In genomic region chr15:95789562-95790528, GRCm38 (mm10) we compare ENCODE assay signal across 8 mouse cellular contexts. TPM values are rescaled to one million over a fixed set of nuclear protein-coding genes. Genes with fewer than 3 reads are reported as not detected.
A peak's percentile ranks its signal among the peaks of the same experiment; 100 is the strongest.
DNase-seq lines count a peak whose midpoint lies in the region; ATAC-seq and TF ChIP-seq lines count a peak whose summit lies in the region.

No protein-coding gene starts in this region.

- peak overlapping the region; percentile 12 for H3K27ac ChIP-seq in CH12.LX (ENCODE audit: insufficient read depth, low read depth)
- H3K27ac ChIP-seq in cortical plate, adult 2 months (ENCODE audit: insufficient read depth, low read length): peak overlapping the region; percentile 72
- peak overlapping the region; percentile 78 for H3K27ac ChIP-seq in hindbrain, embryonic 12.5 days
- no peak overlapping the region for H3K27ac ChIP-seq in neural tube, embryonic 12.5 days

- in situ Hi-C loops in CH12.LX (cut with MboI; ENCODE audit: low pct_ligation_motif_present, low pct_unique_long_range_greater_than_20kb, low sequenced_read_pairs): no loop called here

- WGBS in hindbrain, embryonic 12.5 days: 11% methylated on average over 32 of the region's 32 CpGs
- 13% methylated on average over 32 of the region's 32 CpGs for WGBS in neural tube, embryonic 12.5 days

- peak; percentile 73 for ATAC-seq in hindbrain, embryonic 12.5 days (ENCODE audit: low FRiP score)
- peak; percentile 68 for ATAC-seq in neural tube, embryonic 12.5 days (ENCODE audit: low FRiP score, low read depth)

- H3K9me3 ChIP-seq in CH12.LX (replicated peaks; ENCODE audit: low read length): peaks cover 4% of the 10 kb centered on the region
- H3K9me3 ChIP-seq in hindbrain, embryonic 12.5 days (replicated peaks): no peaks in the 10 kb centered on the region
- H3K9me3 ChIP-seq in neural tube, embryonic 12.5 days: no peaks in the 10 kb centered on the region

- dilution Hi-C loops in CH12.LX (cut with MboI; ENCODE audit: extremely low pct_ligation_motif_present, extremely low pct_unique_long_range_greater_than_20kb, low sequenced_read_pairs): no loop called here

- peak overlapping the region; percentile 54 to 91 (median 66) for H3K4me3 ChIP-seq in CH12.LX (replicated peaks in 1 of 3; ENCODE audit: low read depth in 2 of 3, low read length in 2 of 3, poor library complexity in 1 of 3)
- peak overlapping the region; percentile 50 for H3K4me3 ChIP-seq in cortical plate, adult 2 months (ENCODE audit: insufficient read depth, low read length)
- peak overlapping the region; percentile 57 for H3K4me3 ChIP-seq in hindbrain, embryonic 12.5 days
- H3K4me3 ChIP-seq in neural tube, embryonic 12.5 days: peak overlapping the region; percentile 60

- peaks cover 8 to 37% of the 10 kb centered on the region in 2 experiments for H3K4me1 ChIP-seq in CH12.LX (ENCODE audit: control insufficient read depth in 1 of 2, insufficient read depth in 2 of 2)
- peaks cover 4% of the 10 kb centered on the region; the same call in 1 of the 2 replicates for H3K4me1 ChIP-seq in cortical plate, adult 2 months (ENCODE audit: control insufficient read depth, insufficient read depth, low read length)
- H3K4me1 ChIP-seq in hindbrain, embryonic 12.5 days: peaks cover 25% of the 10 kb centered on the region
- peaks cover 10% of the 10 kb centered on the region; the same call in 1 of the 2 replicates for H3K4me1 ChIP-seq in neural tube, embryonic 12.5 days

- no peak for TF ChIP-seq EP300 in CH12.LX (IDR thresholded peaks at IDR 0.05; ENCODE audit: low read length)

- peaks cover 30% of the 10 kb centered on the region for H3K79me2 ChIP-seq in CH12.LX (replicated peaks; ENCODE audit: control insufficient read depth, extremely low read depth, insufficient read depth, poor library complexity, severe bottlenecking)

- H3K9ac ChIP-seq in CH12.LX (ENCODE audit: insufficient read depth, low read depth): peak overlapping the region; percentile 46
- peak overlapping the region; percentile 83 for H3K9ac ChIP-seq in hindbrain, embryonic 12.5 days
- H3K9ac ChIP-seq in neural tube, embryonic 12.5 days: peak overlapping the region; percentile 75

- H3K27me3 ChIP-seq in CH12.LX (replicated peaks): no peaks in the 10 kb centered on the region
- peaks cover 6% of the 10 kb centered on the region; the same call in 1 of the 2 replicates for H3K27me3 ChIP-seq in hindbrain, embryonic 12.5 days
- H3K27me3 ChIP-seq in neural tube, embryonic 12.5 days (replicated peaks): no peaks in the 10 kb centered on the region

- peak overlapping the region; percentile 68 for H3K4me2 ChIP-seq in CH12.LX (ENCODE audit: insufficient read depth, low read depth, poor library complexity, severe bottlenecking)
- peak overlapping the region; percentile 68 for H3K4me2 ChIP-seq in hindbrain, embryonic 12.5 days (replicated peaks)
- peak overlapping the region; percentile 76 for H3K4me2 ChIP-seq in neural tube, embryonic 12.5 days (replicated peaks)

- TF ChIP-seq POLR2A in CH12.LX (IDR thresholded peaks at IDR 0.05; ENCODE audit: low read depth, low read length): no peak
- no peak for TF ChIP-seq POLR2A in cortical plate, adult 2 months (IDR thresholded peaks at IDR 0.05; ENCODE audit: extremely low read depth, insufficient read depth, low read length)

- no peak; a peak in 1 of 4 replicates for TF ChIP-seq CTCF in CH12.LX (conservative IDR thresholded peaks at IDR 0.05 in 1 of 2, IDR thresholded peaks at IDR 0.05 in 1 of 2; ENCODE audit: low read depth in 2 of 2, low read length in 2 of 2)
- TF ChIP-seq CTCF in cortical plate, adult 2 months (IDR thresholded peaks at IDR 0.05; ENCODE audit: extremely low read depth, insufficient read depth, low read length): no peak

- peaks cover 0 to 15% of the 10 kb centered on the region in 2 experiments for H3K36me3 ChIP-seq in CH12.LX (replicated peaks in 1 of 2; ENCODE audit: control insufficient read depth in 1 of 2, insufficient read depth in 1 of 2, low read length in 1 of 2)
- H3K36me3 ChIP-seq in hindbrain, embryonic 12.5 days: no peaks in the 10 kb centered on the region
- no peaks in the 10 kb centered on the region for H3K36me3 ChIP-seq in neural tube, embryonic 12.5 days

- no peak for TF ChIP-seq RAD21 in CH12.LX (IDR thresholded peaks at IDR 0.05; ENCODE audit: low read depth, low read length)

- DNase-seq in gastrocnemius, postnatal 25 days: peak; percentile 15
- DNase-seq in gastrocnemius, adult 18-20 months (ENCODE audit: low spot score): no peak
- DNase-seq in CH12.LX (ENCODE audit: extremely low read depth) (peak; percentile 27), liver (peak; percentile 23)
- DNase-seq in B cell, adult 2 months: no peak

TF ChIP-seq in CH12.LX, 34 proteins besides CTCF, POLR2A, EP300 and RAD21:
- TF ChIP-seq TCF12 (IDR thresholded peaks at IDR 0.05; ENCODE audit: low read depth, low read length) (no peak), CHD1 (IDR thresholded peaks at IDR 0.05; ENCODE audit: low read depth, low read length) (no peak), MAFK (IDR thresholded peaks at IDR 0.05; ENCODE audit: insufficient replicate concordance, low read length) (no peak), IRF4 (IDR thresholded peaks at IDR 0.05; ENCODE audit: low read depth, low read length) (0 out of 2 replicates have a peak, but pooled peaks have one; percentile 16), TBP (conservative IDR thresholded peaks at IDR 0.05; ENCODE audit: low read depth, low read length) (0 out of 2 replicates have a peak, but pooled peaks have one; percentile 1), MEF2A (IDR thresholded peaks at IDR 0.05; ENCODE audit: borderline replicate concordance, low read depth, low read length) (no peak), ZKSCAN1 (IDR thresholded peaks at IDR 0.05; ENCODE audit: borderline replicate concordance, low read depth, low read length) (no peak), ZC3H11A (IDR thresholded peaks at IDR 0.05; ENCODE audit: low read depth, low read length) (no peak), SIN3A (IDR thresholded peaks at IDR 0.05; ENCODE audit: low read length) (no peak), MAZ (IDR thresholded peaks at IDR 0.05; ENCODE audit: low read depth, low read length) (no peak), CHD2 (IDR thresholded peaks at IDR 0.05; ENCODE audit: low read length) (no peak), E2F4 (IDR thresholded peaks at IDR 0.05; ENCODE audit: insufficient replicate concordance, low read depth, low read length) (no peak), MYC (IDR thresholded peaks at IDR 0.05; ENCODE audit: low read depth, low read length) (peak; percentile 66; the same call in 1 of the 2 replicates), UBTF (IDR thresholded peaks at IDR 0.05; ENCODE audit: low read depth, low read length) (no peak), ETS1 (conservative IDR thresholded peaks at IDR 0.05; ENCODE audit: low read depth, low read length) (no peak), MAX (IDR thresholded peaks at IDR 0.05; ENCODE audit: low read length) (no peak), ZNF384 (IDR thresholded peaks at IDR 0.05; ENCODE audit: low read depth, low read length) (no peak), SMC3 (IDR thresholded peaks at IDR 0.05; ENCODE audit: low read depth, low read length) (no peak), RCOR1 (conservative IDR thresholded peaks at IDR 0.05; ENCODE audit: low read depth, low read length) (no peak)

RNA-seq across cellular contexts. Expression of gene Ano6, which starts 0.8 kb away (rescaled TPM):
- 10 to 100 TPM; 39.5 to 39.6 TPM for total RNA-seq in gastrocnemius, postnatal 25 days (2021)
- 10 to 100 TPM; 37.9 to 45.8 TPM for total RNA-seq in gastrocnemius, adult 18-20 months (2021)
- 18.4 and 21.3 TPM in 2 replicates for total RNA-seq in CH12.LX (2012; rRNA removed)
- 14.1 and 14.9 TPM in 2 replicates for total RNA-seq in CH12.LX (2014; rRNA removed)
- 24.7 and 27.0 TPM in 2 replicates for polyA plus RNA-seq in CH12.LX (2012; ENCODE audit: insufficient read length, low read depth)
- polyA plus RNA-seq in cortical plate, adult 2 months (2012; rRNA removed): 16.4 and 16.7 TPM in 2 replicates
- polyA plus RNA-seq in hindbrain, embryonic 12.5 days (2016; fragmentation: Nextera tagmentation; extraction: Ambion mirVana): 40.7 and 44.9 TPM in 2 replicates
- 32.7 and 34.9 TPM in 2 replicates for polyA plus RNA-seq in neural tube, embryonic 12.5 days (2016; fragmentation: Nextera tagmentation; extraction: Ambion mirVana)

Comparison
In these comparisons a context has a peak if more than half of its experiments do, and no peak if none do; other contexts are left out.
1. DNase-seq: peak in gastrocnemius, postnatal 25 days (single experiment), CH12.LX (single experiment) and liver (single experiment); none in gastrocnemius, adult 18-20 months (single experiment) and B cell, adult 2 months (0 of 2).
2. Peak in every context shown above with its lines, with median percentiles within 50 percentile points of each other: H3K4me2 ChIP-seq, H3K4me3 ChIP-seq and H3K9ac ChIP-seq.